Mouse (Mus musculus) hindbrain, postnatal 0 days (tissue): ENCODE measurements at regions not wholly inside any gene's neighbourhood (a gene's known extent, or its start where the extent isn't known, plus 50 kb on each side); places are given as distances from the start of the nearest gene placed in this dataset.
"Not testable (repeated sequence)": the region's sequence is repeated elsewhere in the genome, so short reads cannot be mapped to it uniquely, and the experiment has no call there.

Source experiments
- ATAC-seq: fragments of 200-750 bp; cut with Nextera tagmentation; 2 replicates; pipeline ENCODE4 v1.8.0; 2017; ENCODE audit warnings: mild to moderate bottlenecking, moderate TSS enrichment, moderate library complexity
- DNase-seq: peaks from one replicate; pipeline ENCODE4 v3.0.0-alpha.2; 2015; ENCODE audit warnings: low spot score
- H3K27ac ChIP-seq: fragments of 300-500 bp; sonication (generic); 2 replicates; pipeline ENCODE4 v1.5.1; 2014; ENCODE audit warnings: mild to moderate bottlenecking
- H3K27me3 ChIP-seq: fragments of 300-500 bp; sonication (generic); 2 replicates; pipeline ENCODE4 v1.6.1; 2014; ENCODE audit warnings: low read length, mixed read lengths; ENCODE audit not compliant: insufficient read depth
- H3K36me3 ChIP-seq: fragments of 300-500 bp; sonication (generic); 2 replicates; pipeline ENCODE4 v1.6.1; 2014; ENCODE audit warnings: low read length, mixed read lengths; ENCODE audit not compliant: insufficient read depth
- H3K4me1 ChIP-seq: fragments of 300-500 bp; sonication (generic); 2 replicates; pipeline ENCODE4 v1.6.1; 2014; ENCODE audit warnings: antibody characterized with exemption, low read length, mixed read lengths; ENCODE audit not compliant: insufficient read depth
- H3K4me2 ChIP-seq: fragments of 300-500 bp; sonication (generic); 2 replicates; pipeline ENCODE4 v1.6.1; 2014; ENCODE audit warnings: low read depth, mild to moderate bottlenecking, low read length, moderate library complexity, mixed read lengths
- H3K4me3 ChIP-seq: fragments of 300-500 bp; sonication (generic); 2 replicates; pipeline ENCODE4 v1.5.1; 2014; ENCODE audit warnings: low read length
- H3K9ac ChIP-seq: fragments of 300-500 bp; sonication (generic); replicated peaks from 2 replicates; pipeline ENCODE4 v1.6.1; 2014; ENCODE audit warnings: mild to moderate bottlenecking, low read length, moderate library complexity, mixed read lengths
- H3K9me3 ChIP-seq: fragments of 300-500 bp; sonication (generic); 2 replicates; pipeline ENCODE4 v1.6.1; 2016; ENCODE audit warnings: low read length, mixed read lengths
- CTCF ChIP-seq: IDR thresholded peaks from 2 replicates; pipeline ENCODE4 v1.5.1; 2016; ENCODE audit warnings: antibody characterized with exemption, control low read depth, low read depth
- WGBS: fragments of 180-500 bp; shearing (Covaris S2); extraction: QIAGEN DNeasy Blood & Tissue Kit; methylation state at CpG from one replicate; pipeline ENCODE4 v1.1.7; 2014; 5-methylcytosine and 5-hydroxymethylcytosine counted together

GRCm38 (mm10) chr15:5891188-5891587 lies 408.4 kb upstream of the Dab2 start:
- WGBS, result 93% methylated on average over 3 of the region's 3 CpGs
- H3K27me3 ChIP-seq, result no peaks in the 10 kb centered on the region
- H3K9ac ChIP-seq, result no peak overlapping the region
- no peaks in the 10 kb centered on the region for H3K36me3 ChIP-seq
- TF ChIP-seq CTCF, result no peak
- H3K27ac ChIP-seq, result no peak overlapping the region
- no peak for ATAC-seq
- H3K4me1 ChIP-seq, result no peaks in the 10 kb centered on the region
- no peak overlapping the region for H3K4me2 ChIP-seq
- H3K4me3 ChIP-seq, result no peak overlapping the region
- no peak for DNase-seq
- no peaks in the 10 kb centered on the region for H3K9me3 ChIP-seq

GRCm38 (mm10) chr15:5892034-5892433 lies 407.6 kb upstream of the Dab2 start:
- no peak for TF ChIP-seq CTCF
- DNase-seq (no peak), ATAC-seq (no peak)
- Histone ChIP-seq H3K27ac (no peak overlapping the region), H3K9me3 (no peaks in the 10 kb centered on the region), H3K4me3 (no peak overlapping the region), H3K9ac (no peak overlapping the region), H3K27me3 (no peaks in the 10 kb centered on the region), H3K4me1 (no peaks in the 10 kb centered on the region), H3K36me3 (no peaks in the 10 kb centered on the region), H3K4me2 (no peak overlapping the region)
- WGBS, result 95% methylated on average over 3 of the region's 3 CpGs

- H3K27me3 ChIP-seq, DNase-seq, H3K9ac ChIP-seq, H3K4me1 ChIP-seq, H3K36me3 ChIP-seq, H3K27ac ChIP-seq, H3K4me3 ChIP-seq, H3K9me3 ChIP-seq, ATAC-seq, H3K4me2 ChIP-seq: not testable (repeated sequence)
- 75% methylated on average over 5 of the region's 5 CpGs for WGBS
These were observed 403.7 kb upstream of the Dab2 start for GRCm38 (mm10) chr15:5895688-5896470.

- 6% methylated on average over 2 of the region's 2 CpGs for WGBS
- Histone ChIP-seq H3K36me3 (no peaks in the 10 kb centered on the region), H3K4me3 (no peak overlapping the region), H3K4me2 (no peak overlapping the region), H3K9ac (no peak overlapping the region), H3K9me3 (no peaks in the 10 kb centered on the region), H3K27me3 (no peaks in the 10 kb centered on the region), H3K27ac (no peak overlapping the region), H3K4me1 (no peaks in the 10 kb centered on the region)
- peak; percentile 77 for TF ChIP-seq CTCF
- DNase-seq (peak; percentile 83), ATAC-seq (no peak)
These were observed 384.3 kb upstream of the Dab2 start for GRCm38 (mm10) chr15:5915261-5915660.

GRCm38 (mm10) chr15:5920058-5920457 lies 379.5 kb upstream of the Dab2 start:
- Histone ChIP-seq H3K27me3 (no peaks in the 10 kb centered on the region), H3K4me2 (no peak overlapping the region), H3K4me1 (no peaks in the 10 kb centered on the region), H3K36me3 (no peaks in the 10 kb centered on the region), H3K27ac (no peak overlapping the region), H3K9ac (no peak overlapping the region), H3K4me3 (no peak overlapping the region), H3K9me3 (no peaks in the 10 kb centered on the region)
- 73% methylated on average over 4 of the region's 4 CpGs for WGBS
- no peak for TF ChIP-seq CTCF
- DNase-seq (no peak), ATAC-seq (no peak)

- no peak overlapping the region for H3K27ac ChIP-seq
- H3K9ac ChIP-seq, result no peak overlapping the region
- H3K4me3 ChIP-seq, result no peak overlapping the region
- 88% methylated on average over 3 of the region's 3 CpGs for WGBS
- H3K9me3 ChIP-seq, result no peaks in the 10 kb centered on the region
- H3K4me1 ChIP-seq, result no peaks in the 10 kb centered on the region
- ATAC-seq (no peak), DNase-seq (no peak)
- H3K4me2 ChIP-seq, result no peak overlapping the region
- no peaks in the 10 kb centered on the region for H3K36me3 ChIP-seq
- H3K27me3 ChIP-seq, result no peaks in the 10 kb centered on the region
- TF ChIP-seq CTCF, result no peak
These were observed 371.8 kb upstream of the Dab2 start for GRCm38 (mm10) chr15:5927768-5928167.

- ATAC-seq (no peak), DNase-seq (no peak)
- no peaks in the 10 kb centered on the region for H3K36me3 ChIP-seq
- H3K9ac ChIP-seq, result no peak overlapping the region
- H3K4me3 ChIP-seq, result no peak overlapping the region
- no peaks in the 10 kb centered on the region for H3K9me3 ChIP-seq
- no peak for TF ChIP-seq CTCF
- H3K4me2 ChIP-seq, result no peak overlapping the region
- no peak overlapping the region for H3K27ac ChIP-seq
- no peaks in the 10 kb centered on the region for H3K27me3 ChIP-seq
- 27% methylated on average over 3 of the region's 3 CpGs for WGBS
- no peaks in the 10 kb centered on the region for H3K4me1 ChIP-seq
These were observed 366.0 kb upstream of the Dab2 start for GRCm38 (mm10) chr15:5933586-5933985.
